Mouse (Mus musculus) layer of hippocampus, adult 9-11 months (tissue): ENCODE measurements at regions not wholly inside any gene's neighbourhood (a gene's known extent, or its start where the extent isn't known, plus 50 kb on each side); places are given as distances from the start of the nearest gene placed in this dataset.
A peak's percentile ranks its signal among the peaks of the same experiment; 100 is the strongest.

Experiments used
- DNase-seq: peaks from one replicate; pipeline ENCODE4 v3.0.0; 2022

DNA sequence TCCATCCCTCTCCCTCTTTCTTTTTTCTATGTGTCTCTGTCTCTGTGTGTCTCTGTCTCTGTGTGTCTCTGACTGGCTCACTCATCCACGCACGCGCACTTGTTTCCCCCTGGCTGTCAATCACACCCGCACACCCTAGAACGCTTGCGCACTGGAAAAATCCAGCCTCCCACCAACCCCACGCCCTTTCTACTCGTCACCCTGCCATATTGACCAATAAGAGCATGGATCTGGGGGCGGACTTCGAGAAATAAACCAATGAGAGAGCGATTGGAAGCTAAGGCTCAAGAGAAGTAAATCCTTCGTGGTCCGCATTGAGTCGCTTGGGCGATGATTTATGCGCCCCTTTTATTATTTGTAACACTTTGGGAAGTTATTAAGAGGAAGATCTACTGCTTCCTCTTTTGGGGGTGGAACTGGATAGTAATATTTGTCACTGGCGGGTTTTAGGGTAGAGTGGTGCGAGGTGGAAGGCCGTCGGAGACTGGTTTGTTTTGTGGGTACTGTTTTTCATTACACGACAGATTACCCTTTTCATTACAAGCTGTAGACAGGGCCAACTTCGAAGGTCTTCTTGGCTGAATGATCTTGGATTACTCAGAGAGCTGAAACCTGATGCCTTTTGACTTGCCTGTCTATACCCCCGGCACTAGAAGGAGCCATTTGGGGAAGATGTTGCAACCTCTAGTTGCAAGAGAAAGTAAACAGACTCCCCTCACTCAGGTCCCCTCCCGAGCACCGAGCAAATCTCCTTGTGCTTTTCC is 259.4 kb upstream of the Nfe2l3 start:
- peak; percentile 75 for DNase-seq

DNA sequence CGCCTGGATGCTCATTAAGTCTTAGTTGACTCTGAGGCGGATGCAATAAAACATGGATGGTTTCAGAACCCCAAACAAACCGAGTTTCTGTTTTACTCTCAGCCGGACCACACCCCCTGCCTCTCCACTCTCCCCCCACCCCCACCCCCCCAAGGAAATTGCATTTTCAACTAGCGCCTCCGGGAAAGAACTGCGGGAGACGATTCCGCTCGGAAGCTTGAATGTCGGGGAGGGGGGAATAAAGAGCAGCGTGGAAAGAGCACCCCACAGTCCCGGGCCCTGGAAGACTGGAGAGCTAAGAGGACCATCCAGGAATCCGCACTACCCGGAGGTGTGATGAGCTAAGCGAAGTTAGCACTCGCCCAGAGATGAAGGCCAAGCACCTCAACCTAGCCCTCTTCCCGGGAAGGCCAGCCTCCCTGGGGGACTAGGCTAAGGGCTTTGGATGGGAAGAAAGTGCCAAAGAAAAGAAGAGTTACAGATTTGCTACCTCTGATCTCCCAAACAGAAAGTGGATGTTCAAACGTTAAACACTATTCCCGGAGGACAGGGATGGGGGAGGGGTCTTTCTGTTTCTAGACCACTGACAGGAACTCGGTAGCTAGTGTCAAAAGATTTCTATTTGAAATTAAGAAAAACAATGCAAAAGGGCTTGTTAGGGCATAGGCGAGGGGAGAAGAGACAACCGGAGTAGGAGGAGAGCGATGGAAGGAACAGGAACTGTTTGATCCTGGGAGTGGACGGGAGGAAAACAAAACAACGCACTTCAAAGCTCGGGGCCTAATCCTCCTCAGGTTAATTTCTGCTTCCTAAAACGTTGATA is 258.6 kb upstream of the Nfe2l3 start:
- DNase-seq = no peak

DNA sequence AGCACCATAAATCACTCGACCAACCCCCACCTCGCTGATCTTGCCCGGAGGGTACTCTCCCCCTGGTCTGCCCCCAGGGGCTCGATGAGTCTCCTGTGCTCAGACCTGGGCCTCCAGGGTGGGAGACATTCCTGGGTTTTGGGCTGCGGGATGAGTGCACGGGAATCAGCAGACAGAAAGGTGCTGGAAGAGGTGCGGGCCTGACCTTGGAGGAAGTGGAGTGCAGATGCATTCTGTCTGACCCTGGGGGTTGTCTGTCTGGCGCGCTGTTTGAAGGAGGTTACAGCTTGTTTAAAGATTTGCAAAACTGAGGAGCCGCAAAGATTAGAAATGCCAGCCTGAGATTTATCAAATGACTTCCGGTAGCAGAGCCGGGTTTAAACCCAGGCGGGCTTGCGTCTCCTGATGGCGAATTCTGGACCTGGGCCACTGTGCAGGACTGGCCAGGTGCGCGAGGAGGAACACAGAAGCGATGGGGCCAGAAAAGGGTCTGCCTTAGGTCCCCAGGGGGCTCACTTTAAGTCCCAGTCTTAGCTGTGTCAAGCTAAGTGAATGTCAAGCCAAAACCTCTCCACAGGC is 257.9 kb upstream of the Nfe2l3 start:
- no peak for DNase-seq

DNA sequence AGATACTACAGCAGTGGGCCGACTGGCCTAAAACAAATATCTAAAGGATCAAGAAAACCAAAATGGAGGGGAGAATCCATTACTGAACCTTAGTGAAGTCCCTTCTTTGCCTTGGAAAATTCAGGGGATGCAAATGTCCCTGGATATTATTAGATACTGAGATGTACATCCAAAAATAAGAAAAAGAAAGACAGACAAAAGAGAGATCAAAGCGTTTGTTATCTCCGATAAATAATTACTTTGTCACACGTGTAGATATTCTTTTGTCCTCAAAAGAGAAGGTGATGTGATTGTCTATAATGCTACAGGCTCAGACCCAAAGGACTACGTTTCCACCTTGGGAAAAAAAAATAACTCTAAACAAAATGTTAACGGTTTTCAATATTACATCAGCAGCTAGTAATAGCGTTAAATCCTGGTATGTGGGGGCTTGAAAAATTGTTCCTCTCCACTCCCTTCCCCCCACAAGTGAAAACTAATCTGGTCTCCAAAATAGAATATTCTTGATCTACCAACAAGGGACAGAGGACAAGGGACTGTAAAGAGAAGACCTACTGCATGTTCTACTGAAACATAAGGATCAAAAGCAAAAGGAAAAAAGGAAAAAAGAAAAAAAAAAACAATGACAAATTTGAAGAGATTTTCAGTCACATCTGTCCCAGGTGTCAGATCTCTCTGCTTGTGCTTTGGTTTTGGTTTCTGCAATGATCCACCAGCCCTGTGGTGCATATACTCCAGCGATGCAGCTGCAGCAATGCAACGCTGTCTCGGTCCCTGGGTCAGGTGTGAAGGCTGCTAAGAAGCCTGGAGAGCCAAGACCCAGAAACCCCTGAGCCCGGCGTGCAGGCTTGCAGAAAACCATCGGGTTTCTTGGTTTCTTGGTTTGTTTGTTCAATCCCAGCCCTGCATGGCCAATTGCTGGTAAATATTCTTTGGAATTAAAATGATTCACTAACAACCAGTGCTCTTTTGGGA is 256.6 kb upstream of the Nfe2l3 start:
- no peak for DNase-seq

DNA sequence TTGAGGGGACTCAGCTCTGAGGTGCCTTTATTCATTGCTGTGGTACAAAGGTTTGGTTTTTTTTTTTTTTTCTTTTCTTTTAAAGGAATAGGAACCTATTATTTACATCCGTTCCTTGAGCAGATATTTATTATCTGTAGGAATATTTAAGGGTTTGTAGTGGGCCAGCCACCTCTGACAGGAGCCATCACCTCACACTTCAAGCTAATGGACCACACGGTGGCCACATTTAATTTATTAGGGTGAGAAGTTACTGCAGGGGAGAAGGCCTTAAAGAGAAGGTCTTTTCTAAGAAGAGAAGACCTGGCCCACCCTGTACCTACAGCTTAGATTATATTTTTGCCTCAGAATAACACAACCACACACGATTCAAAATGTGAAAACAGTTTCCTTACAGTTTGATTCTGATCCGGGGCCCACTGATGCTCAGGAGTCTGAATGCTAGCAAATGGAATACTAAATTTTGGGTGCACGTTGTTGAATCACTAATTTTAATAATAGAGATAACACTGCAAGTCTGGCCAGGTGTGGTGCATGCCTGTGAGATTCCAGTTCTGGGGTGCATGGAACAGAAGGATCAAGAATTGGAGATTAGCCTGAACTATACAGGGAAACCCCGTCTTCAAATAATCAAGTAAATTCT is 255.6 kb upstream of the Nfe2l3 start:
- DNase-seq = no peak

DNA sequence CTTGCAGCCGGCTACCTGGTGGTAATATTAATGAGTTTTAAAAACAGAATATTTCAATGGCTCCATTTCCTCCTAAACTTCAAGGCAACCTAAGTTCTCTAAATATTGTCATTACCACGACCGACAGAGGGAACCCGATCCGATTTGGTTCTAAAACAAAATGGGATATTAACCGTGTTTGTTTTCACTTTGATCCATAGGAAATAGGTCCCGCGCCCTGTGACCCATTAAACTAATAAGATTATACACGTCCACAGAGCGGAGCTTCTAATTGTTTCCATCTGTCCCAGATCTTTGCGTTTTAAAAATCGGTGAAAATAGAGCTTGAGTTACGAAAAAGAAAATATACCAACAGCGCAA is 254.8 kb upstream of the Nfe2l3 start:
- no peak for DNase-seq

DNA sequence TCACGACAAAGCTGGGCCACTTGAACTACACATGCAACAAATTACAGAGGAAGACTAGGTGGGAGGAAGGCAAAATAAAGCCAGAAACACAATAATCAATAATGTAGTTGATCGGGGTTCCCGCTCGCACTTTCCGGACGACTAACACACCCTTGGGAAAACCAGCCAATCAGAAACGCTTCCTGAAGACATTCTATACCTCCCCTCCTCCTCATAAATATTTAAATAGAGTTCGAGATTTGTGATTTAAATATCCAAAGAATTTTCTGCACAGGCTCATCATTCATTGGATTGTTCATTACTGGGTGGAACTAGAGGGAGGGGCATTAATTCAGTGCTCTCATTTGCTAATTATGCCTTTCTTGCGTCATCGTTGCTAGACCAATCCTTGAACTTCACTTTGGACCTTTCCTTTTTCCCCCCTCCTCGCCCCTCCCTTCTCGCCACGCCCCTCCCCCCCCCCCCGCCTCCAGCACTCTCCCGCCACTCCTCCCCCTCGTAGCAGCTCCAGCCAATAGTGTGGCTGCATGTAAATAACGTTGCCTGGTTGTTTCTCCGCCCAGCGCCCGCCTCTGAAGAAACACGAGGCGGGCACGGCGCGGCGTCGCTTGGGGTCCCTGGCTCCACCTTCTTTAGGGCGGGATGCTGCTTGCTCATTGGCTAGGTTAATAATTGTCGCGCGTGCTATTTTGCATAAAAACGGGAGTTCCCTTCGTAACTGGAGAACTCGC is 254.2 kb upstream of the Nfe2l3 start:
- peak; percentile 53 for DNase-seq

DNA sequence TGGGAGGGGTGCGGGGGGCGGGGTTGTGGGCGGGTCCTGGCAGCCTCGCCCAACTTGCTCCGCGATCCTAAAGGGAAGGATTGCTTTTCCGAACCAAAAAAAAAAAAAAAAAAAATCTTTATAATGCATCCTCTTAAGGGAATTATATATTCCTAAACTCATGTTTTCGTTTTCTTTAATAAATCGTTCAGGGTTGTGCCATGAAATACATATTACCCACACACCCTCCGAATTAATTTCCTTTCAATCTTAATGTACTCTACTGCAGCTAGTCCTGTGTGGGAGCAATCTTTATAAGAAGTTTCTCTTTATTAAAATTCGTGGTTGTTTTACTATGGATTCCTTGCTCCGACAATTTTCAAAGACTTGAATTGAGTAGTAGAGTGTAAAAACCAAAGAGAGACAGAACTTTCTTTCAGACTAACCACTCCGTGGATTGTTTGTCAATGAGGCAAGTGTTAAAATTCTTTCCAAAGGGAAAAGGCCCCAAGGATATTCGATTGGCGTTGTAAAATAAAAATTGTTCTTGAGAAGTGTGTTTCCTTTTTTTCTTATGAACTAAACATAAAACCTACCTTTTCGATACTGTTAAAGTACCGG is 253.6 kb upstream of the Nfe2l3 start:
- no peak for DNase-seq

DNA sequence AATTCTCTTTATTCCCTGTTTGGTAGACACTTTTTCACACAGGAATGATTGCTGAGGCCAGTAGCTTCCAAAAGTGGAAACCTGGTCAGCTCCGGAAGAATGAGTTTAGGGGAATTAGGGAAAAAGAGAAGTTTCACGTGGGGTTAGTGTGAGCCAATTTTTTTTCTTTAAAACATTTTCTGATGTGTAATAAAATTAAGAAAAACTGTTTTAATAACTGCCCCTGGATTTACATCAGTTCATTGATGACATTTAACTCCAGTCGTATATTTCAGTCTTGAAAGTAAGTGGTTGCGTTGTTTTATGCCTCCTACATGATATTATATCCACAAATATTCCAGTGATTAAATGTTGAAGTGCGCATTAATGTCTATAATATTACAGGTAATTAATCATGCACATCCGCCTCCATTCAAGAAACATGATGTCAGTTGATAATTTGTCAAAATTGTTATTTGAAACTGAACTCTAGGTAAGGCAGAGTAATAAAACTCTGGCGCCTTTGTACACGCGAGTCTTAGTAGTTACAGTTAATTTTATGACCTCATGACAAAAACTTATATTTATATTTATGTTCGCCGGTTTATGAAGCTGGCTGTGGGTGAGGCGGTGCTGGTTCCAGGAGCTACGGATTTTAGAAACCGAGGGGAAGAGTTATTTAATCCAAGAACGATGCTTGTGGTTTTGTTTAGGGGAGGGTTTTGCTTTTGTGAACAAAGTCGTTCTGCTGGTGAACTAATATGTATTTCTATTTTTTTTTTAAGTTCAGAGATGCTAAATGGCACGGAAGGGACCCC is 252.5 kb upstream of the Nfe2l3 start:
- DNase-seq = no peak

DNA sequence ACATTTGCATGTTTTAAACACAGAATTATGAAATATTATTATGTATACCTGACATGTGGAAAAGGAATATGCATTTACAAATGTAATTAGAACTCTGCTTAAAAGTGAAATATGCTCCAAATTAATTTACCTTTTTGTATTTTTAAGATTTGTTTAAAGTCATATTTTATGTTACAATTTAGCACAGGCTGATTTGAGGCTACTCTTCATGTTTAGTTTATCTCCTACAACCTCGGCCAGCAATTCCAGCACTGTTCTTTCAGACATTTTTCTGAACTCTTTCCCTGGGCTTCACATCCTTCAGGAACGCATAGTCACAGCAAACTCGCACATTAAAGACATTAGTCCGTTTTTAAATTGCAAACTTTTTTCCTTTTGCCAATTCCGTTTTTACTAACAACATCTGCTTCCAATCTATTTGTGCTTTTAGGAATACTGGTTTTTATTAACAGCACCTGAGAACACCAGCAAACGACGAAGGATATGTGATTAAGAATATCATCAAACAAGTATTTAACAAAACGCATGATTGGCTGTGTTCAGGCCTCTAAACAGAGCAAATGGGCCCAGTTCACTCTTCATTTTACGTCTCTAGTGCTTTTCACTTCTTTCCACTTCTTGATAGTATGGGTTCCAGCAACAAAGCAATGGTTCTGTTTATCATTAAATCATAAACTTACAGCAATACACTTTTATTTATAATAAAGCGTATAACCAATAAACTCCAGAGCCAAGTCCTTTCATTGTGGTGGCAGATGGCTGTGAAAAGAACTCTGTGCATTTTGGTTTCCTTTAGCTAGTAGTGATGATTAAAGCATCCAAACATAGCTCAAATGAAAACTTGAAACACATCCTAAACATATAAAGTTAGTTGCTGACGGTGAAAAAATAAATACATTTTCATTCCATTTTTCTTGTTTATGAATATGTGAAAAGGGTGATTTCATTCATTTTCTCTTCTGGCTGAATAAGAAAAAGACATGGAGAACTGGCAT is 251.3 kb upstream of the Nfe2l3 start:
- DNase-seq = no peak

DNA sequence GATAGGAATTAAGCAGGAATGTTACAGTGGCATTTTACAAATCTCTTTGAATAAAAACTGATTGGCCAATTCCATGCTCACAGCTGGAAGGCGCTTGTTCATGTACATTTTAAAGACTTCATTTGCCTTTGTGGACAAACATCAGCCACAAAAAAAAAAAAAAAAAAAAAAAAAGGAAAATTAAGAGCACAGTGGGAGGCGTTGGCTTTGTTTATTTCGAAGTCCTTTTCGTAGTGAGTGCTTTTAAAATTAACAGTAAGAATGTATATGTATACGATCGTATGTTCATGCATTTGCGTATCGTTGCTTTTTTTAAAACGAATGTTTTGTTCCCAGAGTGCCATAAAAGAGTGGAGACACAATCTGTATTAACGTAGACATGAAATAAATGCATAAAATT is 250.6 kb upstream of the Nfe2l3 start:
- DNase-seq = no peak

DNA sequence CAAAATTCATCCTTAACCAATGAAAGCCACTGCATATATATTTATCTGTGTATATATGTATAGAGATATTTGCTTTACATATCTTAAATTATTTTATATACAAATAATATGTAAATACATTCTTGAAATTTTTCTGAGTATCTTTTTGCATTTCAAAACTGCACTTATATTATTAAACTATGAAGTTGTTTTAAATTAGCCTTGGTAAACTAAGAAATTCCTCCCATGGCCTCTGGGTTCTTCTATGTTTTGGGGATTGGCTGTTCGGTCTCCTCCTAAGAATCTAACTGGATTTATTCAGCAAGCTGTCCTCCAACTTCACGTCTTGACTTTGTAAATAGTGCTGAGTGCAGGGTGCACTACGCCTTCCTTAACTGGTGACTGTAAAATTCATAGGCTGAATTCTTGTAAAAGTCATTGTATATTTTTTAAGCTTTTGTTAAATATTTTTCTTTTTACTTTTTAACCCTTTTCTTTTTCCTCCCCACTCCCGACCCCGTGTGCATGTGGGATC is 249.6 kb upstream of the Nfe2l3 start:
- DNase-seq = no peak

DNA sequence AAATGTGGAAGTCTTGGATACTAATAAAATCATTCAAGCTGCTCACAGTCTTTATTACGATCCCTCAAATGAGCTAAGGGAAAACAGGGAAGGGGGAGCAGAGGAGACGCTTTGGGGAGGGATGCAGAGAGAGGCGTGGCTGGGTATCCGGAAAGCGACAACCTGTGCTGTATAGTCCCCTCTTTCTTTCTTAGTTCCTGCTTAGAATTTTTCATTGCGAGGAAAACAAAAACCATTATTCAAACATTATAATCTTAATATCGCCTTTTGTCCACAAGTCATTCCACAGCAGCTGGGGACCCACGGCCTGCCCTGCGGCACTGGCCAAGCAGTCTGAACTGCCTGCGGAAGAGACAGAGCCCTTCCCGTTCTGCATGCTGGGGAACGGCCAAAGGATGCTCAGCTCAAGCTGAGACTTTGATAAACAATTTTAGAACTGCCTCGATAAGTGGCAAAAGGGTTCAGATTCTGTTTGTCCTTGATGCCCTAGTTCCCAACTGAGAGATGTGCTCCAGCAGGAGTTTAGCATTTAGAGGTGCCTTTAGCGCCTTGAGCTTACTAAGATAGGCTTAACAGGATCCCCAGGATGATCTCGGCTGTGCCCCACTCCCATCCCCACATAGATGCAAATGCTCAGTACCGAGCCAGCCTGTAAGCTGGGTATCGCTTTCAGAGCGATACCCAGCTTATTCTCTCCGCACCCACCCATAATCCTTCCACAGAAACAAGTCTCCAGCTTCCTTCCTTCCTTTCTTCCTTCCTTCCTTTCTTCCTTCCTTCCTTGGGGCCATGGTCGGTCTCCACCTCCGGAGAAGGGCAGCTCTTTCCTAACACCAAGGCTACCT is 248.7 kb upstream of the Nfe2l3 start:
- no peak for DNase-seq

DNA sequence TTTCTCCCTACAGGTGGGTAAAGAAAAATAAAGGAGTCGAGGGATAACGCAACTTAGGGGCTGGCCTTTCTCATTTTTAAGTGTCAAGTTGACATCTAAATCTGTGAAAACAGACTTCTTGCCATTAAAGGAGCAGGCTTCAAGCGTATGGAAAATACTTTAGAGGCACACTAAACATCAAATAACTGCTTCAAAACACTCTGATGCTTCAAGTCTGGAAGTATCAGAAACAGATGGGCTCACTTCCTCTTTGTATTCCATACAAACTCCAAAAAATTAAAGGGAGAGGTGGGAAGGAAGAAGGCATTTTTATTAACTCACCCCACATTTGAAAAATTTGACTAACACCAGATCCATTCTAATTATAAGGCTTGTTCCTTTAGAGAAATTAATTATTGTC is 248.0 kb upstream of the Nfe2l3 start:
- DNase-seq = no peak

DNA sequence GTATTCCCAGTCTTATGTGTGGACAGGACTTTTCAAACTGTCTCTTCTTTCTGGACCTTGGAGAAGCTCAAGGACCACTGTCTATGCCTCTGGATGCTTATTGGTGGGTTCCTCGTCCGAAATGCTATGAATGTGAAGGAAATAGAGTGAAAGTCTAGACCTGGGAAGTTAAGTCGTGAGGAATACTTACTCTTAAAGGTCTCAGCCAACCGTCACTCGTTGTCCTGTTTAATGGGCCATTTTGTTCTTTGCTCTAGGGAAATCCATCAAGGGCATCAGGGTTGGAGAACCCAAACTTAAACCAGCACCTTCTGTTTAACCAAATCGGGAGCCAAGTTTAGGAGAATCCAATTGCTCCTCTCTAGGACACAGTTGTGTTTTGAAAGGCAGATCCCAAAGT is 247.3 kb upstream of the Nfe2l3 start:
- no peak for DNase-seq

DNA sequence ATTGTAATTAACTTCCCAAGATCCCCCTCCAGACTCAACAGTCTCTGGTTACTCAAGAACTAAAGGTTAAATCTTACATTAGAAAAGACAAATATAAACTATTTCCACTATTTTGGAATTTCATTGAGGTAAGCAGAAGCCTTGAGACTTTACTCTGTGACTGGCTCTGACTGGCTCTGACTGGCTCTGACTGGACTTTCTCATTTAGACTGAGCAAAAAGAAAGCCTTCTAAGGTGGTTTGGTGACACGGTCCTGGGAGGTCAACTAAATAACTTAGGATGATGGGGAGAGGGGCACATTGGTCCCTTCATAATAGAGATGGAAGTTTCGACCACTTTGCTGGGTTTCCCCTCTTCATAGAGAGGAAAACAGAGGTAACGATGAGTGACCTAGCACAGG is 243.3 kb upstream of the Nfe2l3 start:
- DNase-seq = no peak

DNA sequence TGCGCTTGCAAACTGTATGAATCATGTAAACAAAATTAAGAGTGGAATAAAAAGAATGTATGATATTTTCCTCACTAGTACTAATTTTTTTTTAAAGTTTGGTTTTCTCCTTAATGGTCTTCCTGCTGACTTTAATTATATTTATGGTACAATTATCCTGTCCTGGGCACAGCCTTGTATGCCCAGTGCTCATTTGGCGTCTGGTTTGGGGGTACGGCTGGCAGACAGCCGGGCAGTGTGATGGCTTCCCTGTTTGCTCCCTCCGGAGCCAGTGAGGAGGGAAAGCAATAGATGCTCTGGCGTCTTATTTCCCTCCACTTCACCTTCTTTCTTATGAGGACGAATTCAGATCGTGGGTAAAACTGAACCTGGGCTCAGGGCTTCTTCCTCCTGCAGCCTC is 239.6 kb upstream of the Nfe2l3 start:
- no peak for DNase-seq

DNA sequence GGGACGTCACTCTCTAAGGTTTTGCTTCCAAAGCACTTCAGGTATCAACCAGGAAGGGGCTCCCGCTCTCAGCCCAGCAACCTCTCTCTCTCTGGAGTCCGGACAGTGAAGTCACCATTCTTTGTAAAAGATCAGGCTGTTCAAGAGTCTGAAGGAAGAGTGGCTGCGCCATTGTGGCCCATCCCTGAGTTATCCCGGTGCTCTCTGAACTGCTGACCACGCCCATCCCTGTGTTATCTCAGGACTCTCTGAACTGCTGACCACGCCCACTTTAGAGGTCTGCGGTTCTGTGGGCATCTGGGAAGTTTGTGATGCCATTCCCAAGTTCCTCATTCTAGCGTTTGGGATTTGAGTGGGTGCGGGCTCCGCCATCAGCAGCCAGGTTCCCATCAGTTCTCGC is 239.1 kb upstream of the Nfe2l3 start:
- DNase-seq = no peak
